Mouse (Mus musculus): ENCODE data around the gene Macf1. TPM values are rescaled to one million over a fixed set of nuclear protein-coding genes. Genes with fewer than 3 reads are reported as not detected.
"Not testable (repeated sequence)": the region's sequence is repeated elsewhere in the genome, so short reads cannot be mapped to it uniquely, and the experiment has no call there.

The Macf1 gene
- polyA plus RNA-seq, 1 experiment: 251 TPM

GRCm38 (mm10) chr4:123328946-123329345, 355.2 kb downstream of the Macf1 start:
- Histone ChIP-seq H3K9ac (ENCODE audit: low read depth, poor library complexity, severe bottlenecking) (no peak overlapping the region), H3K36me3 (ENCODE audit: control insufficient read depth, insufficient read depth, low read length, poor library complexity, severe bottlenecking) (no peaks in the 10 kb centered on the region), H3K4me1 (ENCODE audit: control insufficient read depth, insufficient read depth, low read length) (no peaks in the 10 kb centered on the region), H3K4me3 (ENCODE audit: low read depth, low read length) (no peak overlapping the region), H3K27me3 (ENCODE audit: control insufficient read depth, insufficient read depth, low read length, poor library complexity, severe bottlenecking) (no peaks in the 10 kb centered on the region), H3K27ac (ENCODE audit: insufficient read depth, low read length) (no peak overlapping the region), H3K9me3 (replicated peaks; ENCODE audit: control insufficient read depth, insufficient read depth, low read length, poor library complexity, severe bottlenecking) (no peaks in the 10 kb centered on the region)
- TF ChIP-seq CTCF (IDR thresholded peaks at IDR 0.05; ENCODE audit: low read depth, low read length) (no peak), EP300 (IDR thresholded peaks at IDR 0.05; ENCODE audit: insufficient read depth, low read depth, low read length) (no peak), POLR2A (IDR thresholded peaks at IDR 0.05; ENCODE audit: insufficient read depth, low read length) (no peak)

GRCm38 (mm10) chr4:123327630-123328029, 356.5 kb downstream of the Macf1 start:
- no peak for TF ChIP-seq EP300 (IDR thresholded peaks at IDR 0.05; ENCODE audit: insufficient read depth, low read depth, low read length)
- TF ChIP-seq POLR2A (IDR thresholded peaks at IDR 0.05; ENCODE audit: insufficient read depth, low read length): no peak
- TF ChIP-seq CTCF (IDR thresholded peaks at IDR 0.05; ENCODE audit: low read depth, low read length): no peak
- Histone ChIP-seq H3K36me3 (ENCODE audit: control insufficient read depth, insufficient read depth, low read length, poor library complexity, severe bottlenecking) (no peaks in the 10 kb centered on the region), H3K4me3 (ENCODE audit: low read depth, low read length) (no peak overlapping the region)

GRCm38 (mm10) chr4:123326087-123326486, 358.1 kb downstream of the Macf1 start:
- no peak for TF ChIP-seq POLR2A (IDR thresholded peaks at IDR 0.05; ENCODE audit: insufficient read depth, low read length)
- TF ChIP-seq EP300 (IDR thresholded peaks at IDR 0.05; ENCODE audit: insufficient read depth, low read depth, low read length): no peak
- TF ChIP-seq CTCF (IDR thresholded peaks at IDR 0.05; ENCODE audit: low read depth, low read length): no peak
- Histone ChIP-seq H3K27ac (ENCODE audit: insufficient read depth, low read length) (no peak overlapping the region), H3K9me3 (replicated peaks; ENCODE audit: control insufficient read depth, insufficient read depth, low read length, poor library complexity, severe bottlenecking) (no peaks in the 10 kb centered on the region)

More at GRCm38 (mm10) chr4:123327630-123328029, 356.5 kb downstream of the Macf1 start:
- Histone ChIP-seq H3K4me1 (ENCODE audit: control insufficient read depth, insufficient read depth, low read length) (no peaks in the 10 kb centered on the region), H3K27me3 (ENCODE audit: control insufficient read depth, insufficient read depth, low read length, poor library complexity, severe bottlenecking) (no peaks in the 10 kb centered on the region), H3K27ac (ENCODE audit: insufficient read depth, low read length) (no peak overlapping the region), H3K9ac (ENCODE audit: low read depth, poor library complexity, severe bottlenecking) (no peak overlapping the region), H3K9me3 (replicated peaks; ENCODE audit: control insufficient read depth, insufficient read depth, low read length, poor library complexity, severe bottlenecking) (no peaks in the 10 kb centered on the region)

GRCm38 (mm10) chr4:123323534-123323933, 360.6 kb downstream of the Macf1 start, which contains the start of gene Oxct2a:
Gene Oxct2a, minus strand, starts transcription at chr4:123323634.
- H3K4me1 ChIP-seq (ENCODE audit: control insufficient read depth, insufficient read depth, low read length): no peaks in the 10 kb centered on the region
- H3K27me3 ChIP-seq (ENCODE audit: control insufficient read depth, insufficient read depth, low read length, poor library complexity, severe bottlenecking): no peaks in the 10 kb centered on the region
- no peaks in the 10 kb centered on the region for H3K9me3 ChIP-seq (replicated peaks; ENCODE audit: control insufficient read depth, insufficient read depth, low read length, poor library complexity, severe bottlenecking)
- no peaks in the 10 kb centered on the region for H3K36me3 ChIP-seq (ENCODE audit: control insufficient read depth, insufficient read depth, low read length, poor library complexity, severe bottlenecking)
- H3K9ac ChIP-seq (ENCODE audit: low read depth, poor library complexity, severe bottlenecking): no peak within 1 kb of the TSS
- TF ChIP-seq POLR2A (IDR thresholded peaks at IDR 0.05; ENCODE audit: insufficient read depth, low read length): no peak
- TF ChIP-seq CTCF (IDR thresholded peaks at IDR 0.05; ENCODE audit: low read depth, low read length): no peak
- no peak for TF ChIP-seq EP300 (IDR thresholded peaks at IDR 0.05; ENCODE audit: insufficient read depth, low read depth, low read length)
- no peak within 1 kb of the TSS for H3K27ac ChIP-seq (ENCODE audit: insufficient read depth, low read length)
- peak within 1 kb of the TSS; percentile 33 for H3K4me3 ChIP-seq (ENCODE audit: low read depth, low read length)

More at GRCm38 (mm10) chr4:123326087-123326486, 358.1 kb downstream of the Macf1 start:
- no peaks in the 10 kb centered on the region for H3K36me3 ChIP-seq (ENCODE audit: control insufficient read depth, insufficient read depth, low read length, poor library complexity, severe bottlenecking)
- H3K4me3 ChIP-seq (ENCODE audit: low read depth, low read length): no peak overlapping the region
- no peaks in the 10 kb centered on the region for H3K27me3 ChIP-seq (ENCODE audit: control insufficient read depth, insufficient read depth, low read length, poor library complexity, severe bottlenecking)
- H3K4me1 ChIP-seq (ENCODE audit: control insufficient read depth, insufficient read depth, low read length): no peaks in the 10 kb centered on the region
- no peak overlapping the region for H3K9ac ChIP-seq (ENCODE audit: low read depth, poor library complexity, severe bottlenecking)

- peak overlapping the region; percentile 1; the same call in 1 of the 2 replicates for H3K4me3 ChIP-seq (ENCODE audit: low read depth, low read length)
- not testable (repeated sequence) for H3K9ac ChIP-seq (ENCODE audit: low read depth, poor library complexity, severe bottlenecking)
Observed at GRCm38 (mm10) chr4:123322910-123323309, 361.2 kb downstream of the Macf1 start.

GRCm38 (mm10) chr4:123314497-123314896, 369.7 kb downstream of the Macf1 start:
- Histone ChIP-seq H3K9ac (ENCODE audit: low read depth, poor library complexity, severe bottlenecking) (no peak overlapping the region), H3K4me1 (ENCODE audit: control insufficient read depth, insufficient read depth, low read length) (no peaks in the 10 kb centered on the region), H3K27ac (ENCODE audit: insufficient read depth, low read length) (no peak overlapping the region), H3K9me3 (replicated peaks; ENCODE audit: control insufficient read depth, insufficient read depth, low read length, poor library complexity, severe bottlenecking) (no peaks in the 10 kb centered on the region), H3K4me3 (ENCODE audit: low read depth, low read length) (no peak overlapping the region), H3K36me3 (ENCODE audit: control insufficient read depth, insufficient read depth, low read length, poor library complexity, severe bottlenecking) (no peaks in the 10 kb centered on the region), H3K27me3 (ENCODE audit: control insufficient read depth, insufficient read depth, low read length, poor library complexity, severe bottlenecking) (no peaks in the 10 kb centered on the region)
- TF ChIP-seq EP300 (IDR thresholded peaks at IDR 0.05; ENCODE audit: insufficient read depth, low read depth, low read length): no peak
- no peak for TF ChIP-seq CTCF (IDR thresholded peaks at IDR 0.05; ENCODE audit: low read depth, low read length)
- TF ChIP-seq POLR2A (IDR thresholded peaks at IDR 0.05; ENCODE audit: insufficient read depth, low read length): no peak

More at GRCm38 (mm10) chr4:123322910-123323309, 361.2 kb downstream of the Macf1 start:
- not testable (repeated sequence) for H3K36me3 ChIP-seq (ENCODE audit: control insufficient read depth, insufficient read depth, low read length, poor library complexity, severe bottlenecking); H3K27ac ChIP-seq (ENCODE audit: insufficient read depth, low read length); H3K4me1 ChIP-seq (ENCODE audit: control insufficient read depth, insufficient read depth, low read length); H3K27me3 ChIP-seq (ENCODE audit: control insufficient read depth, insufficient read depth, low read length, poor library complexity, severe bottlenecking); H3K9me3 ChIP-seq (replicated peaks; ENCODE audit: control insufficient read depth, insufficient read depth, low read length, poor library complexity, severe bottlenecking)

Data from ES-Bruce4 (cell line).